Mouse (Mus musculus) left cerebral cortex, adult 2 months (tissue): Measurements from ENCODE around the gene Alkbh4. TPM values are rescaled to one million over a fixed set of nuclear protein-coding genes. Genes with fewer than 3 reads are reported as not detected.

Source experiments
- DNase-seq, 2 experiments: peaks; one replicate each; pipeline ENCODE4 v3.0.0; 2021 to 2022; ENCODE audit warnings: low spot score in 2 of 2, mixed read lengths in 1 of 2; ENCODE audit errors: extremely low spot score in 1 of 2
- H3K27ac ChIP-seq: fragments of 200-600 bp; 2 replicates; pipeline ENCODE4 v1.8.1; 2022
- H3K4me3 ChIP-seq: fragments of 200-600 bp; 2 replicates; pipeline ENCODE4 v1.8.1; 2022
- CTCF ChIP-seq: fragments of 200-600 bp; IDR thresholded peaks from 2 replicates; pipeline ENCODE4 v1.8.1; 2022; ENCODE audit warnings: antibody characterized with exemption, mild to moderate bottlenecking, moderate library complexity
- intact Hi-C: fragments of 180-260 bp; cut with DNase I; formaldehyde crosslinking; loops from one replicate; pipeline ENCODE4 v1.15.1; 2025
- total RNA-seq, 2 experiments: library from RNA; stranded (reverse); gene quantifications; 2 replicates each; pipeline ENCODE4 v1.2.3; 2021

Gene Alkbh4
- total RNA-seq, 2 experiments from 2014 or later = 8.5 to 9.6 TPM

DNA sequence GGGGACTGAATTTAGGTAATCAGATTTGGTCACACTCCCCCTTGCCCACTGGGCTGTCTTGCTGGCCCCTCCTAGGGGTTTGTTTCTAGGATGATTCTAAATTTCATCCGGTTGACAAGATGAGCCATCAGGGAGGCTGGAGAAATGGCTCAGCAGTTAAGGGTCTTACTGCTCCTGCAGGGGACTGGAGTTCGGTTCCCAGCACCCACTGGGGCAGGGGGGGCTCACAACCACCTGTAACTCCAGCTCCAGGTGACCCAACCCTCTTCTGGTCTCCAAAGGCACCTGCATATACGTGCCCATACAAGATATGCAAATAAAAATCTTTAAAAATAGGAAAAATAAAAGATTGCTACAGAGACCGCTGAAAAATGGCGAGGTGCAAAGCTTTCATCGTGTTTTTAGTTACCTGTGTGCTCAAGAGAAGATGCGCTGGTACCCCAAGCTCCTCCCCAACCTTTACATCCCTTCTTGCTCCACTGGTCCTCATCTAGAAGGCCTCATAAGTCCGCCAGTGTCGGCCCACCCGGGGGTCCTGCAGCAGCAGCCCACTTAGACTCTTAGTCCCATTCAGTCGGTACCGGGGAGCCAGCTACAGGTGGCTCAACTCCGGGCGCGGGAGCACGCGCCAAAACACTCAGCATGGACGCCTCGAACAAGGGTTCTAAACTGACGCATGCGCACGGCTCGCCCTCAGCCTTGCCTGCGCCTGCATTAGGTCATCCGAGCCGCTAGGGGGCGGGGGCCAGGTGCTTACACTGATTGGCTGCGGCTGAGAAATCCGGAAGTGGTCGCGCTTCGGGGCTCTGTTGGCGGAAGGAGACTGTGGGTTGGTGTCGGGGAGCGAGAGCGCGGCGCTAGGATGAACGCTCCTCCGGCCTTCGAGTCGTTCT, 19.8 kb upstream of the Alkbh4 start, which contains the start of gene Polr2j:
Gene Polr2j, plus strand, starts transcription at position 741 of the 893 bp plus-strand sequence.
- peak; percentile 96 to 98 for DNase-seq
- TF ChIP-seq CTCF = peak; percentile 99
- intact Hi-C loops = loop anchor here (1.0 kb wide), 1 partner anchor 20 kb away; the partner anchor contains the start of genes Alkbh4 and Lrwd1
- H3K27ac ChIP-seq = peak within 1 kb of the TSS; percentile 88
- peak within 1 kb of the TSS; percentile 96 for H3K4me3 ChIP-seq

DNA sequence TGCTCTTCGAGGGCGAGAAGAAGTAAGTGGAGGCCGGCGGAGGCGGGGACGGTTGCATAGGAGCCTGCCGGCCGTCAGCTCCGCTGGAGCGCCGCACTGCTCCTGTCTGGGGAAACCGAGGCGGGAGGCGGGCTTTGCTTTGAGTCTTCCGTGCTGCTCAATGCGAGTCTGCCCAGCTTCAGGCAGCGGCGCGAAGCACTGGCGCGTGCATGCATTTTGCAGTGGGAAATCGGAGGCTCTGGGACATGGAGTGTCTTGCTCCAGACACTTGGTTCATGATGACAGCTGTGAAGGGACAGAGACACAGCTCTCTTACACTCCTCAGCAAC, 19.2 kb upstream of the Alkbh4 start:
- Histone ChIP-seq H3K4me3 (peak overlapping the region; percentile 96), H3K27ac (peak overlapping the region; percentile 88)
- no peak for TF ChIP-seq CTCF
- DNase-seq = no peak
- intact Hi-C loops = loop anchor here (1.0 kb wide), 1 partner anchor 20 kb away; the partner anchor contains the start of genes Alkbh4 and Lrwd1

GRCm38 (mm10) chr5:136122165-136122564, 13.8 kb upstream of the Alkbh4 start:
- no peak overlapping the region for H3K4me3 ChIP-seq
- H3K27ac ChIP-seq = no peak overlapping the region
- no peak for DNase-seq
- TF ChIP-seq CTCF = no peak
- intact Hi-C loops = no loop called here

- TF ChIP-seq CTCF = no peak
- intact Hi-C loops = loop anchor here (1.0 to 2.0 kb wide), 2 partner anchors 20 to 50 kb away; partner anchors contain the start of gene Polr2j
- DNase-seq = no peak
- peak overlapping the region; percentile 78 for H3K4me3 ChIP-seq
- H3K27ac ChIP-seq = peak overlapping the region; percentile 75
Measured at GRCm38 (mm10) chr5:136136292-136136990, 495 bp downstream of the Alkbh4 start.

- intact Hi-C loops = loop anchor here (2.0 kb wide), 1 partner anchor 49 kb away; no protein-coding TSS in a partner anchor
- TF ChIP-seq CTCF = peak; percentile 66
- no peak overlapping the region for H3K4me3 ChIP-seq
- peak; percentile 29 to 30 for DNase-seq
- H3K27ac ChIP-seq = no peak overlapping the region
Measured at GRCm38 (mm10) chr5:136137658-136138274, 1.8 kb downstream of the Alkbh4 start.

- intact Hi-C loops = no loop called here
- Histone ChIP-seq H3K4me3 (no peak overlapping the region), H3K27ac (no peak overlapping the region)
- no peak for DNase-seq
- no peak for TF ChIP-seq CTCF
Measured at GRCm38 (mm10) chr5:136139393-136139792, 3.4 kb downstream of the Alkbh4 start.

DNA sequence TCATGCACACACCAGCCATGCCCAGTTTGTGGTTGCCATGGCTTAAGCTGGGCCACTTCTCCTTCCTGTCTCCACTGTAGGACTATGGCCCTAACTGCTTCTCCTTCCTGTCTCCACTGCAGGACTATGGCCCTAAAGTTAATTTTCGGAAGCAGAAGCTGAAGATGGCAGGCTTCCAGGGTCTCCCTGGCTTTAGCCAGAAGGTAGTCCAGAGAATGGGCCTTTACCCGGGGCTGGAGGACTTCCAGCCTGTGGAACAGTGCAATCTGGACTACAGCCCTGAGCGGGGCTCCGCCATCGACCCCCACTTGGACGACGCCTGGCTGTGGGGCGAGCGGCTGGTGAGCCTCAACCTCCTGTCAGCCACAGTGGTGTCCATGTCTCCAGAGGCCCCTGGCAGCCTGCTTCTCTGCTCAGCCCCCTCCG, 4.1 kb downstream of the Alkbh4 start:
- no peak for DNase-seq
- H3K27ac ChIP-seq = no peak overlapping the region
- intact Hi-C loops = no loop called here
- no peak for TF ChIP-seq CTCF
- H3K4me3 ChIP-seq = no peak overlapping the region

GRCm38 (mm10) chr5:136142746-136143145, 6.8 kb downstream of the Alkbh4 start:
- no peak for TF ChIP-seq CTCF
- intact Hi-C loops = no loop called here
- Histone ChIP-seq H3K4me3 (no peak overlapping the region), H3K27ac (no peak overlapping the region)
- DNase-seq = no peak

GRCm38 (mm10) chr5:136143161-136143755, 7.3 kb downstream of the Alkbh4 start:
- peak; percentile 49 for TF ChIP-seq CTCF
- intact Hi-C loops = no loop called here

GRCm38 (mm10) chr5:136144606-136145430, 8.9 kb downstream of the Alkbh4 start:
- intact Hi-C loops = no loop called here
- TF ChIP-seq CTCF = no peak
- H3K27ac ChIP-seq = no peak overlapping the region
- no peak overlapping the region for H3K4me3 ChIP-seq
- no peak for DNase-seq

More at GRCm38 (mm10) chr5:136143161-136143755, 7.3 kb downstream of the Alkbh4 start:
- DNase-seq = no peak
- H3K27ac ChIP-seq = no peak overlapping the region
- no peak overlapping the region for H3K4me3 ChIP-seq

- intact Hi-C loops = no loop called here
- TF ChIP-seq CTCF = no peak
- Histone ChIP-seq H3K27ac (no peak overlapping the region), H3K4me3 (no peak overlapping the region)
- no peak for DNase-seq
Measured at GRCm38 (mm10) chr5:136146936-136147335, 11.0 kb downstream of the Alkbh4 start.
